Mouse (Mus musculus): ENCODE measurements around the gene Jarid2.

Gene Jarid2

DNA sequence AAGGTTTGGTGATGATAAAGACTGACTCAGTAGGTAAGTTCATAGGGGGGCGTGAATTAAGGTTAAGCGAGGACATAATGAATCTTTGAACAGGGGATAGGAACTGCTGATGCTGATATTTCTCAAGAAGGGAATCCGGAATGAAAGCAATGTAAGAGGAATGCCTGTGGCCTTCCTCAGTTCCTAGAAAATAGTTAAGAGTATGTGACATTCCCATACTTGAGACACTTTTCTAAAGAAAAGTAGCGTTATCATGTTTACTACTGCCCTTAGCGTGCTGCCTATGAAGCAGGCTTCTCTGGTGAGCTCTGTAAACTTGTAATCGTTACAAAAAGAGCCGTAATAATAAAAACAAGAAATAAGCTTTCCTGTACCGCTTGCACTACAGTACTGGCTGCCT lies 227.8 kb downstream of the Jarid2 start:
- DNase-seq (ENCODE audit: low read depth, low spot score), result no peak

DNA sequence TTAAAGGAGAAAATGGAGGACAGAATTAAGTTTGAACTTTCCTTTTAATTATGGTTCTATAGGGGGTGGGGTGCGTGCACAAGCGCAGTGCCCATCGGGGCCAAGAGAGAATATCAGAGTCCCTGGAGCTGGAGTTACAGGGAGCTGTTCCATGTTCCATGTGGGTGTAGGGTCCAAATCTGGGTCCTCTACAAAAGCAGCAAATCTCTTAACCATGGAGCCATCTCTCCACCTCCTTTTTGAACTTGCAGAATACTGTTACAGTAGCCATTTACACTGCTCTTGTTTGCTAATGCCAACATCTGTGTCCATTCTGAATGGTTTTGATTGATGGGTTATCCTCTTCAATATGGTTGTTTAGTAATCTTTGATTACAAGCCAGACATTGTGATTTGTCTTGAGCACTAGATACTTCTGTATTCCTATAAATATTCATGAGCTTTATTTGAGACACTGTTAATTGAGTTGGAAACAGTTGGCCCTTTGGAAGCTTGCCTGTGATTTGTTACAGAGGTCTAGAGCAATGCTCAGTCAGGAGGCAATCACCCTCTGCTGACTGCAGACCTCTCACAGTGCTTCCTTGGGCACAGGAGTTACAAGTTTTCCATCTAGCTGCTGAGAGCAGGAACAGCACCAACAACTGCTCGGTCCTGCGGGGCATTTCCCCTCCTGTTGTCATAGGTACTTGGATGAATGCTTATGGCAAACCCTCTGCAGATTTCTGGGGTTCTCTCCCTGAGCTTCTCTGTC lies 231.4 kb downstream of the Jarid2 start:
- DNase-seq (ENCODE audit: low read depth, low spot score), result no peak

All from c-Kit-negative CD71-positive TER-119-positive erythroid progenitor cells, embryonic 14.5 days (primary cell).